Mouse (Mus musculus) stomach, embryonic 16.5 days (tissue): ENCODE data around the gene Sh3yl1. TPM values are rescaled to one million over a fixed set of nuclear protein-coding genes. Genes with fewer than 3 reads are reported as not detected.

Source experiments
- ATAC-seq: fragments of 200-750 bp; cut with Nextera tagmentation; 2 replicates; pipeline ENCODE4 v1.8.0; 2017; ENCODE audit warnings: moderate number of reproducible peaks, moderate TSS enrichment; ENCODE audit not compliant: insufficient read depth, low FRiP score
- H3K27ac ChIP-seq: fragments of 300-500 bp; sonication (generic); 2 replicates; pipeline ENCODE4 v1.5.1; 2014; ENCODE audit warnings: low read length
- H3K27me3 ChIP-seq: fragments of 300-500 bp; sonication (generic); 2 replicates; pipeline ENCODE4 v1.6.1; 2014; ENCODE audit warnings: low read length, control low read depth, mixed read lengths; ENCODE audit not compliant: control insufficient read depth, insufficient read depth
- H3K36me3 ChIP-seq: fragments of 300-500 bp; sonication (generic); 2 replicates; pipeline ENCODE4 v1.6.1; 2014; ENCODE audit warnings: low read length; ENCODE audit not compliant: control insufficient read depth, insufficient read depth
- H3K4me1 ChIP-seq: fragments of 300-500 bp; sonication (generic); 2 replicates; pipeline ENCODE4 v1.6.1; 2014; ENCODE audit warnings: low read length, control low read depth, mixed read lengths; ENCODE audit not compliant: control insufficient read depth, insufficient read depth
- H3K4me2 ChIP-seq: fragments of 300-500 bp; sonication (generic); 2 replicates; pipeline ENCODE4 v1.6.1; 2014; ENCODE audit warnings: low read depth, low read length, mixed read lengths
- H3K4me3 ChIP-seq: fragments of 300-500 bp; sonication (generic); replicated peaks from 2 replicates; pipeline ENCODE4 v1.5.1; 2014; ENCODE audit warnings: mild to moderate bottlenecking, low read length
- H3K9ac ChIP-seq: fragments of 300-500 bp; sonication (generic); 2 replicates; pipeline ENCODE4 v1.6.1; 2014; ENCODE audit warnings: low read length
- H3K9me3 ChIP-seq: fragments of 300-500 bp; sonication (generic); replicated peaks from 2 replicates; pipeline ENCODE4 v1.6.1; 2016; ENCODE audit warnings: low read length, control low read depth; ENCODE audit not compliant: control insufficient read depth
- WGBS: fragments of 180-500 bp; shearing (Covaris S2); extraction: QIAGEN DNeasy Blood & Tissue Kit; methylation state at CpG from one replicate; pipeline ENCODE4 v1.1.7; 2014; 5-methylcytosine and 5-hydroxymethylcytosine counted together
- polyA plus RNA-seq: library from polyadenylated mRNA; unstranded; fragments of >200 nt; fragmentation: Nextera tagmentation; extraction: Ambion mirVana; gene quantifications from 2 replicates; pipeline ENCODE4 v1.2.1, GENCODE M21; 2015

The Sh3yl1 gene
- polyA plus RNA-seq, 1 experiment from 2014 or later, result 33.1 TPM

DNA sequence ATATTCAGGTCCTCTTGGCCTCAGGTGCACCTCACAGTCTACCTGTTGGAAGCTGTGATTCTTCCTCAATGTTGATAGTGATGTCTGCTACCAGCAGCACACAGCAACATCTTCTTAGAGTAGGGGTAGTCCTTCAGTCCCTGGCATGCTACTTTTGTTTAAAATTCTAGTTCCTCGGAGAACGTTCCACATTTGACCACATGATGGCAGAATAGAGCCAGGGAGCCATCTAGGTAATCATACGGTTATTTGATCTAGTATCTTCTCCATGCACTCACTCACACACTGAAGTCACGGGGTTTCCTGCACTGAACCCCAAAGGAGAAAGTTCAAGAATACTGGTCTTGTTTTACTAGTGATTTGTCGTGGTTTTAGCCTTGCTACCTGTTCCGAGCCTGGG, 96.7 kb downstream of the Sh3yl1 start:
- Histone ChIP-seq H3K27ac (no peak overlapping the region), H3K4me1 (no peaks in the 10 kb centered on the region), H3K4me3 (no peak overlapping the region), H3K36me3 (no peaks in the 10 kb centered on the region), H3K9ac (no peak overlapping the region), H3K4me2 (no peak overlapping the region), H3K27me3 (no peaks in the 10 kb centered on the region), H3K9me3 (no peaks in the 10 kb centered on the region)
- 25% methylated on average over 6 of the region's 6 CpGs for WGBS
- ATAC-seq, result no peak

Other genes with a start within 250 kb of the Sh3yl1 start
- gene Alkal2, start 27.3 kb upstream of the Sh3yl1 start, polyA plus RNA-seq, result 1.3 and 1.6 TPM in 2 replicates
- gene Acp1, start 79 bp upstream of the Sh3yl1 start, polyA plus RNA-seq, result 149 and 150 TPM in 2 replicates
- gene Fam110c, start 162.2 kb downstream of the Sh3yl1 start, polyA plus RNA-seq, result 11.4 and 12.9 TPM in 2 replicates